Mouse (Mus musculus) thymus, postnatal 25 days (tissue): ENCODE data around the gene Cdv3.
A peak's percentile ranks its signal among the peaks of the same experiment; 100 is the strongest.

Source experiments
- DNase-seq: peaks from one replicate; pipeline ENCODE4 v3.0.0; 2022

Cdv3 gene

DNA sequence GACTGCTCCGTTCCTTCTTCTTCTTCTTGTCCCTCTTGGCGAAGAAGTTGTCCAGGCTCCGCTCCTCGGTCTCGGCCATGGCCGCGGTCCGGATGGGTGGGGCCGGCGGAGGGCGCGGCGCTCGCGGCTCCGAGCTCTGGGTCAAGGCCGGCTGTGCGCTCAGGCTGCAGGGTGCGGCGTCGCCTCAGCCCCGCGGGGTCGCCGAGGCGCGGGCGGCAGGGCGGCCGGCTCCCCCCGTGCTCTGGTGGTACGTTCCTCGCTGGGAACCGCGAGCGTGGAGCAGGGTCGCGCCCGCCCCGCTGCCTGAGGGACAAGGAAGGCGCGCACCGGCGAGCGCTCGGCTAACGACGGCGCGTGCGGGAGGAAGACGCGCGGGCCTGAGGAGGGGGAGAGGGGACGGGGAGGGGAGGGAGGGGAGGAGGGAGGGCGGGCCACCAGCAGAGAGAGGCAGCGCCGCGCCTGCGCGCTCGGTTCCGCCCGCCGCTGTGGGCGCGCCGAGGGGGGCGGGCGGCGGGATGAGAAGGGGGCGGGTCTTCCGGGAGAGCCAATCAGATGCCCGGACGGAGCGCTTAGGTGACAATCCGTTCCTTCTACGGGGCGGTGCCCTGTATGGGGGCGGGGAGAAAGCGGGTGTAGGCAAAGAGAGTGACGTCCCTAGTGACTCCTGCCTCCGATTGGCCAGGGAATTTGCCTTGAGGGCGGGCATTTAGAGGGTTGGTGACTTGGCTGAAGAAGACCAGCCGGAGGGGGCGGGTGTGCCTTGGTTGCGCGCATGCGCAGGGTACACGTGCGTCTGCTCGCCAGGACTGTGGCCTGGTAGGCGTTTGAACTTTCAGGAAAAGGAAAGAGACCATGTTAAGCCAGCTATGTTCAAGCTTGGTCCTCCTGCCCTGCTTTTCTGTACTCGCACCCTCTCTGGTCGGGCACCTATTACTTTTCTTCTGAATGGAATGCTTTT lies at the start of gene Cdv3:
Gene Cdv3, minus strand, starts transcription at position 551 of the 958 bp plus-strand sequence.
- DNase-seq = peak; percentile 99

DNA sequence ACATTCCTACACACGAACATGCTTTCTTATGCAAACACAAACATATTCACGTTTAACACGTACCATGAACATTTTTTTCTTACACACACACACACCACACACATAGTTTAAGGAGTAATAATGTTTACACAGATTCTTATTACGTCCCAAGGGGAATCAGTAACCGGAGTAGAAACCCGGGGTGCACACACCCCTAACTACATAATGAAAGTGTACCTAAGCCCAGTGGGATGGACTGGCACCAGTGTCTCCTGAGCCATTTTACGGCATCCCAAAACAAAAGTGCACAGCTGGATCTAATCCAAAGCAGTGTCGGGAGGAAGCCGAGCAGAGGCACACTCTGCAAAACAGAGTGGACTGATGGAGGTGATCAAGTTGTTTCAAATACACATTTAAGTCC lies 47.8 kb upstream of the Cdv3 start:
- DNase-seq = no peak

DNA sequence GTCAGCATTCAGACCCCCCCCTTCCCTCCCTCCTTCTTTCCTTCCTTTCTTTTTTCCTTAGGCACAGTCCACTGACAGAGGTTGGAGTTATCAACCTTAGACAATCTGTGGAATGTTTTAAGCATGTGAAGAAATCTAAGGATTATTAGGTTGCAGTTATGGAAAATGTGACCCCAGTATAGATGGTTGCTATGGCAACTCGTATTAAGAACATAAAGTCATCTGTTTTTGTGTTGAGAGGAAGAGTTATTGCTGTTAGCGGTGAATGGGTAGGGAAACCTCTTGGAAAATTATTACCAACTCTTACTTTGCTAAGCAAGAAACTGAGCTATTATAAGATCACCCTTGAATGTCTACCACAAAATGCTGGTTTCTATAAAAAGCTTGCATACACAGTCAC lies 43.5 kb upstream of the Cdv3 start:
- no peak for DNase-seq

DNA sequence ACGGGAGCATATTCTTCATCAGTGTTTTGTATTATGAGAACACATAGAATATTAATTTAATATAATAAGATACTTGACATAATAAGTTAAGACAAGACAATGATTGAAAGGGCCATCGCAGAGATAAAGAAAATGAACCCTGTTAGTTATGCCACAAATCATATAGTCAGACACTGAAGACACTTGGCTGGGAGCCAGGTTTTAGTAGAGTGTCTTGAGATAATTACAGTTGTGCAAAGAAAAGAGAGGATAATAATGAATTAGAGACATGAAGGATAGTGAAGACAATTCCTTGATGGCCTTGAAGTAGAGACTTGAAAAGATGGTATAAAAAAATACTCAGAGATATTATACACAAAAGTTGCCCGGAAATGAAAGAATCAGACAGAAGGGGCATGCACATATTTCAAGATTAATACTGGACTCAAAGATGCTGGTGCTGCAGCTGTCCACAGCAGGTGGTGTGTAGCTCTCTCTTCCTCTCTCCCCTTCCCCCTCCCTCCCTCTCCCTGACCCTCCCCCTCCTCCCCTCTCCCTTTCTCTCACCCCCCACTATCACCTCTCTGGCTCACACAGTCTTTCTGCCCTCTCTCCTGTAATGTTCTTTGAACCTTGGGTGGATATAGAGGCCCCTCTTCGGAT lies 42.6 kb upstream of the Cdv3 start:
- no peak for DNase-seq

DNA sequence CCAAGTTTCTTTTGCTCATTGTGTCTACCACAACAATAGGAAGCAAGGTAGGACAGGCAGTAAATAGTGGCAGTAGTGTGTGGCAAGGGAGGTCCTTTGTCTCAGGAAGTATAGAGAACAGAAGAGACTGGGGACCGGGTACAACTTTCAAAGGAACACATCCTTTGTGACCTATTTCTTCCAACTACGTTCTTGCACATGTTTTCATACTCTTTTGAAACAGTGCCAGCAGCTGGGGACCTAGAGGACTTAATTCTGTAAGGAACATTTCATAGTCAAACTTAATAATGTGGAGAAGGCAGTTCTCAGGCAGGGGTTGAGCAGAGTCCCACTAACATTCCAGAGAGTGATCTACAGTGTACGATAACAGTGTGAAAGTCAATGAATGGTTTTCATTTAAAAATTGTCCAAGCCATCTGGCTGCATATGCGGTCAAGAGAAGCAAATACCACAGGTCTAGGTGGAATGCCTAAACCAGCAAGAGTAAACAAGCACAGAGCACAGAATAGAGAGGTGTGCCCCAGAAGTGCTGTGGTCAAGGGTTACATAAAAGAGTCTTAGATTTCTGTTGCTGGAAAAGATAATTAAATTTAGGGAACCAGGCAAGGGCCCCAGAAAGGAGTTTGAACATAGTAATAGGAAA lies 37.8 kb upstream of the Cdv3 start:
- DNase-seq = peak; percentile 44

DNA sequence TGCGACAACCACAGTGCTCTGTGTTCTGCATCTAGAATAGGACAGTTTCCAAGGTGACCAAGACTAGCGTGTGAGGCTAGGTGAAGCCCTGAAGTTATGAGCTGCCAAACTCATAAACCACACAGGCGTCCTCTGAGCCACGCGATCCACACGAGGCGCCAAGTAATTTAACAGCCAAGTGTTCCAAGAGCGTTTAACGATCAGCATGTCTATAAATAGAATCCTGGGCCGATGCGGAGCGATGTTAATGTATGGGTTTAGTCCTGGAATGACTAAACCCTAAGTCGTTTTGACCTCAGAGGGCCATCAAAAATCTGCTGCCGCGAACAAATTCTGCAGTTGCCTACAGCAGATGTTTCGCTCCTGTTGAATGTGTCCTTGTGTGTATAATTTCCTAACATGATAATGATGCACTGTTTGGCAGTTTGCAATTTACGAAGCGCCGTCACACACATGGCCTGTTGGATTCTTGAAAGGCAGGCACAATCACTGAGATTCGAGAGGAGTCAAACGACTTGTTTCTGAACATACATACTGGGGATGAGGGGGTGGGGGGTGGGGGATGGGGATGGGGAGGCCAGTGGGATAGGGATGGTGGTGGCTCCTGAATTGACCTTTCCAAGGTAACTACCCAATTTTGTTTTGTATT lies 33.0 kb upstream of the Cdv3 start:
- DNase-seq = no peak

DNA sequence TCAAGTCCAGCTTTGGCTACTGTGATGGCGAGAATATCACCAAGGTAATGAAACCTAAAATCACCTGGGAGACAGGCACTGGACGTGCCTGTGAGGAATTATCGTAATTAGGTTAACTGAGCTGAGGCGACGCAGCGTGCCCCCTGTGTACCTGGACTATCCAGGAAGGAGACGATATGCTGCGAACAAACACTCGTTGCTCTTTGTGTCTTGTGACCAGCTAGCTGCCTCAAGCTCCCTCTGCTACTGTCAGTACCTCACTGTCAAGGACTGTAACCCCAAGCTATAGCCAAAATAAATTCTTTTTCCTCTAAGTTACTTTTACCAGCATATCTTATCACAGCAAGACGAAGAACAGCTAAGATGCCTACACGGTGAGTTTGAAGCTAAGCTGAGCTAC lies 27.6 kb upstream of the Cdv3 start:
- no peak for DNase-seq

DNA sequence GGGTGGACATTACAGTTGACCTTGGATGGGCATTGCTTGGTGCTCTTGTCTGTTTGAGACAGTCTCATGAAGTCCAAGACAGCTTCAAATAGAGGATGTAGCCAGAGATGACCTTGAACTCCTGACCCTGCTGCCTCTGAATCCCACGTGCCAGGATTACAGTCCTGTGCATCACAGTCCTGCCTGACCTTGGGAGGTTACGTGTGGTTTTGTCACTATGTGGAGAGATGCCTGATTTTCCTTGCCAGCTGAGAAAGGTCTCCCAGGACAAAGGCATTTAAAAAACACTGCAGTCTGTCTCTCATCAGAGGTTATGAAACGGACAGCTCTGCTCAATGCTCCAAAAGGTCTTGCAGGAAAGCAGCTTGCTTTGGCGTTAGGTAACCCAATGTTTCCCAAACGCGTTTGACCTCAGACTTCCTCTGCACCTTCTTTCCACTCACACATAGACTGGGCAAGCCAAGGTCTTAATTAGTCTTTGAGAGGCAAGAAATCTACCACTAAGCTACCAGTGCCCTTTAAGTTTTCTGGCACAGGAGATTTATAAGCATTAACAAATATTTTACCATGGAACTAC lies 26.2 kb upstream of the Cdv3 start:
- DNase-seq = no peak

DNA sequence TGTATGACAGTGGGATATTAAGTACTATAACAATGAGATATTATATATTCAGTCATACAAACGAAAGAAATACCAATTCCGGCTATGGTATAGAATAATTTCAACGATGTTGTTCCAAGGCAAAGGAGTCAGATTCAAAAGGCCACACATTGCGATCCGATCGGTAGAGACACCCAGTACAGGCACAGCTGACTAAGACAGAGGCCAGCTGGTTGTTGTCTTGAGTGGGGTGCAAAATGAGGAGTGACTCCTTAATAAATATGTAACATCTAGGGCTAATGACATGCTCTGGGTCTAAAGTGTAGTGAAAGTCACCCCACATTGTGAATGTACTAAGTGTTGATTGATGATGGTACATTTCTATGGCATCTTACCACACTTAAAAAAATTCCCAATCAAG lies 23.6 kb upstream of the Cdv3 start:
- no peak for DNase-seq

DNA sequence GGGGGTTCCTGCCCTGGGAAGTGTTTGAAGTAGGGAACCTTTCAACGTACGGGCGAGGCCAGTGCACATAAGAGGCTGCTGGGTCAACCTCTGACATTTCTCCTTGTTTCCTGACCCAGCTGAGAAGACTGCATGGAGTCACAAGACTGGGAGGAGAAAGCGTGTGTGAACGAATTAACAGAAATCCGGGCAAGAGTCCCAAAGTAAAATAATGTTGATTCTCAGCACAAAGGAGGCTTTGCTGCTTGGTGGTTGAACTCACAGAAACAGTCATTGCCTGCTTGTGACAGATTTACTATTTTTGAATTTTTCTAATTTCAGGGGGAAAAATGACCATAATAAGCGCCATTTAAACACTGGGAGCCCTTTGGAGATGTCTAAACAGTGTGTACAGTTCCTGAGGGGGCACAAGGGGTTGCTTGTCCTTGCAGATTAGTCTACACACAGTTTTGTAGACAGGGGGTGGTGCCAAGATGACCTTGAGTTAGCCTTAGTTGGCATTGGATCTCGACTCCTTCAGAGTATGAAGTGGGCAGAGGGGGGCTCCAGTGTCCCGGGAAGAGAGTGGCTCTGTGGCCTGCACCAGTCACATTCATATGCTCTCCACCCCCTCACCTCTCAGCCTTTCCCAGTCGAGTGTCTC lies 21.5 kb upstream of the Cdv3 start:
- no peak for DNase-seq

DNA sequence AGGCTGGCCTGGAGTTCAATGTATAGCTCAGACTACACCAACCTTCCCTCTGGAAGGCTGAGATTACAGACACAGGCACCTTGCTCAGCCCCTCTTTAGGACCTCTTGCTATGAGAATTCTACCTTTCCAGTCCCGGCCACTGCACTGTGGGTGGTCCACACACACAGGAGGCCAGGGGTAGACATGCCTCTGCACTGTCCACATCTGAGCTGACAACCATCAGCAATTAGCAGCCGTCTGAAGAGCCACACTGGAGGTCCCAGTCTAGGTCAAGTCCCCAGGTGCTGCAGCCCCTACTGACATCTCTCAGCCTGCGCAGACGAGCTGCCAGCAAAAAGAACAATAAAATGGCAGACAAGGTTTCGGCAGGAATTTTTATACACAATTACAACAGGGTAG lies 20.9 kb upstream of the Cdv3 start:
- DNase-seq = no peak

DNA sequence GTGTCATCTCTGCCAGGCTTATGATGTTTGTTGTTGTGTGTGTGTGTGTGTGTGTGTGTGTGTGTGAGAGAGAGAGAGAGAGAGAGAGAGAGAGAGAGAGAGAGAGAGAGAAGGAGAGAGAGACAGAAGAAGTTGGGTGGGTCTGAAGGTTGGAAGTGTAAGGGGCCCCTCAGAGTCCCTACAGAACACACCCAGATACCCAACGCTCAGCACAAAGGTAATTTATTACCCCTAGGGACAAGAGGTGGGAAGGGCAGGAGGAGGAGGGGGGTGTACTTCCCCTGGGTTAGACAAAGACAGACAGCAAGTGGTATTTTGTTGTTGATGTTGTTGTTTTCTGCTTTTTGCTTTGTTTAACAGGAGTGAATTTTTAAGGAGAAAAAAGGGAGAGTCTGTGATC lies 20.0 kb upstream of the Cdv3 start:
- no peak for DNase-seq

DNA sequence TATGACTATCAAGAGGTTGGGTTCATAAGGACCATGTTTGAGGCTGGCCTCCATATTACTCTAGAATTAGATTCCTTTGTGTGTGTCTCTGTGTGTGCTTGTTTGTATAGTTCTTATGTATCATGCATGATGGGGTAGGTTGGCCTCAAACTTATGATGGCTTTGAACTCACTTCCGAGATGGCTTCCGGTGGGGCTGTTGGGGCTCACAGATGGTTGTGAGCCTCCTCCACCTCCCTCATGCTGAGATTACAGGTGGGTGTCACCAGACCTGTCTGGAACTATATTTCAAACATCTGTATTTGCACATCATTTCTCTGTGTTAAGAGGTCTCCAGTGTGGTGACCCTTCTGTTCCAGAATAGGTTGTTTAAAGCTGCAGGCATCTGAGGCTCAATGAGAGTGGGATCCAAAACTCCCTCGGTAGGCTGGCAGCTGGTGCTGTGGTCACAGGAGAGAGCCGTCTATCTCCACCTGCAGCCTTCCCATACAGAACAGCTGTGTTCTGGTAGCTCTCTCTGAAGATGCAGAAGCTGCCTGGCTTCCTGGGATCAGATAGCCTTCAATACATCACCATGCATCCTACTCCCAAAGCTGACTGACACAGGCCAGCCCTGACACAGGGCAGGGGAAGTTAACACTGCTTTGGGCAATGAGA lies 18.6 kb upstream of the Cdv3 start:
- peak; percentile 58 for DNase-seq

DNA sequence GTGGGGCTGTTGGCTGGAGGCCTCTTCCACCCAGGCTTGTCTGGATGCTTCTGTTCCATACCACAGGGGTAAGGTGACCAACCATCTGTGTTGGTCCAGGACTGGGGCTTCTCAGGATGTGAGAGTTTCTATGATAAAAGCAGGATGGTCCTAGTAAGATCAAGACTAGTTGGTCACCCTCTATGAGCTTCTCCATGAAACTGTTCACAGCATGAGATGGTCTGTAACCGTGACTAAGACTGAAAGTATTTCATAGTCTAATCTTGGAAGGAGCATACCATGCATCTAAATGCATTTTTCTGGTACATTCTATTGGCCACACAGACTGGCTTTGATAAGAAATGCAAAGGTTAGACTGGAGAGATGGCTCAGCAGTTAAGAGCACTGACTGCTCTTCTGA lies 17.9 kb upstream of the Cdv3 start:
- DNase-seq = no peak

DNA sequence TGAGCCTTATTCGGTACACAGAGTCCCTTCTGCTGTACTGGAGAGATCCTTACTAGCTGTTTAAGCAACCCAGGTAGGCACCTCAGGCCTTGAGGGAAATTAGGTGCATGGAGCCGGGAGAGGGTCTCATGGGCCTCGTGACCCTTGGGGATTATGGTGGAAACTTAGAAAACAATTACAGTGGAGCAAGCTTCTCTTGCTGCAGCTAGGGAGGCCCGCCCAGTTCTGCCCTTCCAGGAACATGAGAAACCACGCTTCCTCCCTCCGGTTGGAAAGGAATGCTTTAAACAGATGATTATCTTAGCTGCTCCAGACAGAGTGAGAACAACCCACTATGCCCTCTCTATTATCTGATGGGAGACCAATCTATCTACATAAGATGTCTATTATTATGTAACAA lies 17.3 kb upstream of the Cdv3 start:
- DNase-seq = no peak

DNA sequence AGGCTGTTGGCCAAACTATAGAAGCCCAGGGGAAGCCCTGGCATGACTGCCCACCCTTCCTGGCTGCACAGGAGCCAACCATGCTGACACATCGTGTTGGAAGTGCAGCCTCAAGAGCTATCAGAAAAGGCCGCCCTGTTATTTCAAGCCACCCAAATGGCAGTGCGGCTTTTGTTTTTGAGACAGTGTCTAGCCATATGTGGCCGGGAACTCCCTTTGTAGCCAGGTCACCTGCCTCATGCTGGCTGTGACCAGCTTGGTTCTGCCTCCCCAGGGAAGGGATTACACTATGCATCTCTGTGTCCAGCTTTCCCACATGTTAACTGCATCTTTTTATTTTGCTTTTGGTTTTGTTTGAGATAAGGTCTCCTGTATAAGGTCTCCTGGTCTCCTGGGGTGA lies 14.9 kb upstream of the Cdv3 start:
- no peak for DNase-seq

DNA sequence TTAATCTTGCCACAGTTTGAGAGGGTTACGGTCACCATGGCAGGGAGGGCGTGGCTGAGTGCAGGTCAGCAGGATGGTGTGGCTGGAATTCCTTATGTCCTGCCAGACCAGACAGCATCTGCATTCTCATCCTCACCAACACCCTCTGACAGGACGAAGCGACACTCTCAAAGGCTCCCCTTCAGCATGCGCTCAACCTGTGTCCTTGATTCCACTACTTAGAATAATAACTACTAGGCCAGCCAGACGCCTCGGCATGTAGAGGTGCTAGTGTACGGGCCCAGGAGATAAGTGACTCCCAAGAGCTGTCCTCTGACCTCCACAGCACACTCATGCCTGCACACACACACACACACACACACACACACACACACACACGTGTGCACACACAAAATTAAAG lies 13.6 kb upstream of the Cdv3 start:
- no peak for DNase-seq

DNA sequence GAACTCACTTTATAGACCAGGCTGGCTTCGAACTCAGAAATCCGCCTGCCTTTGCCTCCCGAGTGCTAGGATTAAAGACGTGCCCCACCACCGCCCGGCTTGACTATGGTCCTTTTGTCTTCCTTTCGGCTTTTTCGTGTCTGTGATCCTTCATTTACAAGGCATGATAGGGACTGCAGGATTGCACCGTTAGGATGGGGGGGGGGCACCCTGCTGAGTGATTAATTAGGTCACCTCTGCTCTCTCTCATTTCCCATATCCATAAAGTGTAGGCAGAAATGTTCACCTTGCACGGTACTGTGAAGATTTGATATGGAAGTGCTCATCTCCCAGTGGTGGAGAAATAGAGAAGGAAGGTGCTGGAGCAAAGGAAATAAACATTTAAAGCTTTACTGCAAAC lies 13.0 kb upstream of the Cdv3 start:
- no peak for DNase-seq

DNA sequence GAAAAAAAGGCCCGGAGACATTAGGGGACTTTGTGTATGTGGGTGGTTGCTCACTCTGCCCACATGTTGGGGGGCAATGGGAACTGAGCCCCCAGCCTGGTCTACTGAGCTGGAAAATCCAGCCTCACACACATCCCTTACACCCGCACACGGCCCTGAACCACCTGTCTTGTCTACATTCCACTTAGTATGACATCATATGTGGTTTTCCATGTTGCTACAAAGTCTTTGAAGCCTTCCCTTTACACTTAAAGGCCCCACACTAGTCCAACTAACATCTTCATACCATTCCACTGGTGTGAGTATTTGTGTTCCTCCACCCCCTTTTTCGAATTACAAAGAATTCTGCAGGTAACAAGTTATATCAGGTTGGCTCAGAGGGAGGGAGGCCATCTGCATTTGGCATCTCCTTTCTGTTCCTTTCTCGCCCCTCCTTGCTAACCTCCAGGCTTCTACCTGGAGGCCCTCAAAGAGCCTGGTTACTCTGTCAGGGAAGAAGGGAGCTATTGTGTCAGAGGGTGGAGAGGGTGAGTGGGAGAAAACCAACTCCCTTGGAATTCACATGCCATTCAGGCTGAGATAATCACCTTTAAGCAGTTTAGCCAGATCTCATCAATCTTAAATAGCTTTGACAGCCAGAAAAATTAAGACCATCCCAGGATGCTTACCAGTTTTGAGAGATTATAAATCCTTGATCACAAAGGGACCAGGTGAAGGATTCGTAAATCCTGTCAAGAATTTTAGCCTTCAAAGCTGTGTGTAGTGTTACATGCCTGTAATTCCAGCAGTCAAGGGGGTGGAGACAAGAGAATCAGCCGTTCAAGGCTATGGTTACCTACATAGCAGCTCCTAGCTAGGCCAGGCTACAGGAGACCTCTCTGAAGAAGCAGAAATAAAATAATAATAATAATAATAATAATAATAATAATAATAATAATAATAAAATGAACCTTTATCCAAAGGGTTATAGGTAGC lies 11.0 kb upstream of the Cdv3 start:
- DNase-seq = no peak

DNA sequence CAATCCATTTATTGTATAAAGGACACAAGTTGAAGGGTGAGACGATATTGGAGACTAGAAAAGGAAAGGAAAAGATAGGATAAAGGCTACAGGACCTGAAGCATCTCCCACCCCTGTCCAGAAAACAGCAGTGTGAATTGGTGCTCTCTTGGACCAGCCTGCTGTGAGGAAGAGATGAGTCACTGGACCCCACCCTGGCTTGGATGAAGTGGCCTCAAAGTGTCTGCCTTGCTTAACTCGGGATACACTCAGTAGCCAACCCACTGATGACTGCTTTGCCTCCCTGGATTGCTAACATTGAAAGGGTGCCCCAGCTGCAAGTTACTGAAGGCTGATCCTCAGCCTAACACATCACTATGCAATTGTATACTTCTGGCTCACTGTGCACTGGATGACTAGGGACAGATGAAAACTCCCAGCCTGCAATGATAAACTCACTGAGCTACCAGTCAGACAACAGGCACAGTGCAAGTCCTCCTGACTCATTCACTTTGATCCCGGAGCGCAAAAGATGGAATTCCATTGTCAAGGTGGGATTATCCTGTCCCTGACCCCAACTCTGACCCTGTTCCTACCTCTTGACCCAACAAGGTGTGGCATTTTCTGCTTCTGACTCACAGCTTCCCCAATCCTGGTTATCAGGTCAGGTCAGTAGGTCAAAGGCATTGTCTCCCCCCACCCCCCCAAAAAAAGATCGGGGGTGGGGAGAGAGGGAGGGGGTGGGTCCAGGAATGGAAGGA lies 6.8 kb upstream of the Cdv3 start:
- DNase-seq = no peak
